Mouse (Mus musculus): ENCODE data around the gene Fam122c. TPM values are rescaled to one million over a fixed set of nuclear protein-coding genes. Genes with fewer than 3 reads are reported as not detected.

The Fam122c gene
- polyA plus RNA-seq, 1 experiment from 2014 or later = not detected

Other genes with a start within 250 kb of the Fam122c start
- gene Plac1, start 33.3 kb upstream of the Fam122c start, polyA plus RNA-seq (2015; fragmentation: Nextera tagmentation; extraction: Ambion mirVana) = 14.5 and 15.0 TPM in 2 replicates
- 15.1 and 15.6 TPM in 2 replicates for gene Fam122b, start 3.6 kb upstream of the Fam122c start, polyA plus RNA-seq (2015; fragmentation: Nextera tagmentation; extraction: Ambion mirVana)
- gene Mospd1, start 97.1 kb downstream of the Fam122c start, polyA plus RNA-seq (2015; fragmentation: Nextera tagmentation; extraction: Ambion mirVana) = 40.7 and 45.3 TPM in 2 replicates
- not detected in 2 replicates for gene Etd, start 161.5 kb downstream of the Fam122c start, polyA plus RNA-seq (2015; fragmentation: Nextera tagmentation; extraction: Ambion mirVana)